Mouse (Mus musculus): ENCODE data around the gene Tom1l1.

The Tom1l1 gene

DNA sequence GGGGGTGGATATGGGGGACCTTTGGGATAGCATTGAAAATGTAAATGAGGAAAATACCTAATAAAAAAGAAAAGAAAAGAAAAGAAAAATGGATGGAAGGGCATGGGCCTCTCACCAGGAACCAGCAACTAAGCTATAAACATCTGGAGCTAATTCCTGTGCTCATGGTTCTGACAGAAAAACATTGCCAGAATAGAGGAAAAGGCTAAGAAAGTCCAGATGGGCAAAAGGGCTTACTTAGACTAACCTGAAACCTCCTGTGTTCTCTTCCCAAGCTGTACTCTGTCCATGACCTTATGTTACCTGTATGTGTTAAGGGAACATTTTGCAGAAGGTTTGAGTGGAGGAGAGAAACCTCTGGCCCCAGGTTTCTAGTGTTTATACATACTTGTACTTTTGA, 76.0 kb downstream of the Tom1l1 start:
- DNase-seq, result no peak

DNA sequence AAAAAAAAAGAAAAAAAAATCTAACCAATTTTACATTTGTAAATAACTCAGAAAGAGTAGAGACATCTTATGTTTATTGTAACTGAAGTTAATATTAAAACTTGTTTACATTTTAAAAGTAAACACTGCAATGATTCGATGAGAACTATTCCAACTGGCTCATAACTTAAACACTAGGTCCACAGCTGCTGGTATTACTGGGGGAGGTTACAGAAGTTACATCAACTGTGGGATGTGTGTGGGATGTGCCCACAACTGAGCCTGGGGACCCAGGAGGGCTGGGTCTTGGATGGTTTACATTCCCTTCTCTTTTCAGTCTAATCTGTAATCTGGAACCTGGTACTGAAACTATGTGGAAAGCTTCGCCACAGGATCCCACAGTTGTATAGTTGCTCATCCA, 85.1 kb downstream of the Tom1l1 start:
- no peak for DNase-seq

DNA sequence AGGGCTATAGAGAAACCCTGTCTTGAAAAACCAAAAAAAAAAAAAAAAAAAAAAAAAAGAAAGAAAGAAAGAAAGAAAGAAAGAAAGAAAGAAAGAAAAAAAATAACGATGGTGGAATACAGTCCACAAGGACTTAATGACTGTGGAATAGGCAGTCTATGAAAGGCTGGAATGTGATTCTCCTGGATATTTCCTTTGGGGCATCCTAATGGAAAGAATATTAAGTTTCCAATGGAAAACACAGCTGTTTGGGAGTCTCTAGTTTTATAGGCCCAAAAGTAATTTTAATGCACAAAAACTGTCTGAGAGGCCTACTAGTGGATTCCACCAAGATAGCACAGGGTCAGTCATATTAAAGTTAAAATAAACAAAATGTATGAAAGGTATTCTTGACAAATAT, 92.3 kb downstream of the Tom1l1 start:
- DNase-seq, result no peak

Data from kidney, adult 8-10 months (tissue).